19 mouse cellular contexts compared by ENCODE assay signal in genomic region chr16:61911164-61911563, GRCm38 (mm10).
"Had no signal": no experiment of that assay in that cellular context is flagged by ENCODE, and none has a peak within 500 bp of the region (broad histone marks: within the 10 kb centered on the region; RNA-seq: fewer than 3 reads in every experiment).

No protein-coding gene starts in this region.

- H3K27ac ChIP-seq: liver, embryonic 13.5 days; liver, embryonic 15.5 days; lung, embryonic 15.5 days; macrophage; midbrain, embryonic 13.5 days; stomach, embryonic 15.5 days; stomach, postnatal 0 days had no signal

- H3K4me1 ChIP-seq: liver, embryonic 13.5 days; liver, embryonic 15.5 days; lung, embryonic 15.5 days; megakaryocyte, embryonic 14.5 days; midbrain, embryonic 13.5 days; stomach, embryonic 15.5 days had no signal

- H3K36me3 ChIP-seq: liver, embryonic 13.5 days; liver, embryonic 15.5 days; lung, embryonic 15.5 days; midbrain, embryonic 13.5 days; stomach, embryonic 15.5 days had no signal

- H3K4me2 ChIP-seq: liver, embryonic 13.5 days; liver, embryonic 15.5 days; lung, embryonic 15.5 days; midbrain, embryonic 11.5 days; midbrain, embryonic 13.5 days; stomach, embryonic 15.5 days had no signal

- H3K9me3 ChIP-seq: liver, embryonic 13.5 days; liver, embryonic 15.5 days; lung, embryonic 15.5 days; midbrain, embryonic 13.5 days; stomach, embryonic 15.5 days had no signal

- DNase-seq: liver, embryonic 13.5 days; liver, postnatal 0 days; lung, adult 2 months; lung, postnatal 14 days; lung, postnatal 36 days; retina, postnatal 1 day; right cerebral cortex, adult 18-20 months; thymus, adult 2 months; thymus, postnatal 25 days; thymus, postnatal 4 days had no signal

- H3K4me3 ChIP-seq: liver, embryonic 13.5 days; liver, embryonic 15.5 days; lung, embryonic 15.5 days; megakaryocyte, embryonic 14.5 days; midbrain, embryonic 13.5 days; stomach, embryonic 15.5 days had no signal

- H3K9ac ChIP-seq: liver, embryonic 13.5 days; liver, embryonic 15.5 days; liver, postnatal 0 days; lung, embryonic 15.5 days; midbrain, embryonic 13.5 days; stomach, embryonic 15.5 days had no signal

- ATAC-seq: liver, postnatal 0 days; lung, postnatal 0 days; midbrain, embryonic 13.5 days had no signal

- H3K27me3 ChIP-seq: liver, embryonic 13.5 days; liver, embryonic 15.5 days; lung, embryonic 15.5 days; megakaryocyte, embryonic 14.5 days; midbrain, embryonic 13.5 days; stomach, embryonic 15.5 days had no signal
